Mouse (Mus musculus): Measurements from ENCODE around the gene Frs3.
A peak's percentile ranks its signal among the peaks of the same experiment; 100 is the strongest.

Gene Frs3

GRCm38 (mm10) chr17:47693671-47694441 lies 5.0 kb downstream of the Frs3 start:
- no peak for DNase-seq

GRCm38 (mm10) chr17:47694442-47694502 lies 5.4 kb downstream of the Frs3 start, which contains the start of gene Gm21981:
Gene Gm21981 (minus strand): TSS chr17:47694455.
- DNase-seq: no peak

- peak; percentile 99 for DNase-seq
Observed at GRCm38 (mm10) chr17:47694503-47695336, 5.9 kb downstream of the Frs3 start, which contains the start of gene Prickle4. Gene Prickle4 (minus strand): TSS chr17:47694736.

GRCm38 (mm10) chr17:47695337-47695710 lies 6.5 kb downstream of the Frs3 start:
- no peak for DNase-seq

GRCm38 (mm10) chr17:47698156-47698555 lies 9.3 kb downstream of the Frs3 start:
- no peak for DNase-seq

- no peak for DNase-seq
Observed at GRCm38 (mm10) chr17:47699055-47699454, 10.2 kb downstream of the Frs3 start.

- no peak for DNase-seq
Observed at GRCm38 (mm10) chr17:47701793-47702192, 13.0 kb downstream of the Frs3 start.

GRCm38 (mm10) chr17:47702548-47703345 lies 13.9 kb downstream of the Frs3 start:
- DNase-seq: no peak

- no peak for DNase-seq
Observed at GRCm38 (mm10) chr17:47703556-47703955, 14.7 kb downstream of the Frs3 start.

- DNase-seq: no peak
Observed at GRCm38 (mm10) chr17:47704692-47705091, 15.9 kb downstream of the Frs3 start.

- DNase-seq: peak; percentile 20
Observed at GRCm38 (mm10) chr17:47706196-47706595, 17.4 kb downstream of the Frs3 start.

GRCm38 (mm10) chr17:47707961-47708360 lies 19.1 kb downstream of the Frs3 start:
- DNase-seq: no peak

GRCm38 (mm10) chr17:47708972-47709371 lies 20.1 kb downstream of the Frs3 start:
- DNase-seq: no peak

- no peak for DNase-seq
Observed at GRCm38 (mm10) chr17:47710036-47710435, 21.2 kb downstream of the Frs3 start.

GRCm38 (mm10) chr17:47711883-47712282 lies 23.1 kb downstream of the Frs3 start:
- DNase-seq: no peak

GRCm38 (mm10) chr17:47712889-47713571 lies 24.2 kb downstream of the Frs3 start:
- no peak for DNase-seq

GRCm38 (mm10) chr17:47715037-47715436 lies 26.2 kb downstream of the Frs3 start:
- DNase-seq: no peak

GRCm38 (mm10) chr17:47721183-47721582 lies 32.4 kb downstream of the Frs3 start:
- no peak for DNase-seq

GRCm38 (mm10) chr17:47726566-47726965 lies 37.7 kb downstream of the Frs3 start, which contains the start of gene Pgc:
Gene Pgc (plus strand): TSS chr17:47726842.
- DNase-seq: no peak

- peak; percentile 37 for DNase-seq
Observed at GRCm38 (mm10) chr17:47730633-47731575, 42.1 kb downstream of the Frs3 start.

GRCm38 (mm10) chr17:47735553-47736100 lies 46.8 kb downstream of the Frs3 start:
- no peak for DNase-seq

GRCm38 (mm10) chr17:47736856-47737255 lies 48.0 kb downstream of the Frs3 start, which contains the start of gene Tfeb:
Gene Tfeb (plus strand): TSS chr17:47737030.
- DNase-seq: peak; percentile 99
